Mouse (Mus musculus): ENCODE results near the gene Eef2kmt. TPM values are rescaled to one million over a fixed set of nuclear protein-coding genes. Genes with fewer than 3 reads are reported as not detected.
A peak's percentile ranks its signal among the peaks of the same experiment; 100 is the strongest.

Gene Eef2kmt
- total and polyA plus RNA-seq, 2 experiments, result 7.2 to 22.4 TPM

DNA sequence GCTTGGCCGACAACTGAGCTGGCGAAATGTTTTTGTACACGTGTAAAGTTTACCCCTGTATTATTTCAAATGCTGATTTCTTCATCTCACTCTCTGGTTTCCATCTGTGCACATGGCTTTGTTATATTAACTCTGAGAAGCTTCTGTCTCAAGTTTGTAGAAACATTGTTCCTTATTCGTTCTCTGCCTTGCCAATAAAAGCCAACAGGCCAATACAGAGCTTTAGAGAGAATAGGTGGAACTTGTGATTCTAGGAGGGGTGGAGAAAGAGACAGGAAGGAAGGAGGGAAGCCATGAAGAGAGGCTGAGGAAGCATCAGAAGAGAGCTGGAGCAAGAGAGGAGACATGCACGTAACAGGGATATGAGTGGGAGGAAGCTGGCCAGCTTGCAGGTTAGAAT, 49.7 kb downstream of the Eef2kmt start:
- no peak overlapping the region for H3K4me3 ChIP-seq (ENCODE audit: insufficient read depth, low read depth, low read length)
- H3K36me3 ChIP-seq (ENCODE audit: control insufficient read depth, insufficient read depth, low read length), result no peaks in the 10 kb centered on the region; the same call in none of the 2 replicates
- no peaks in the 10 kb centered on the region for H3K27me3 ChIP-seq (ENCODE audit: control insufficient read depth, insufficient read depth, low read length)
- no peak overlapping the region for H3K9ac ChIP-seq (ENCODE audit: low read depth, low read length)
- no peak for TF ChIP-seq CTCF (IDR thresholded peaks at IDR 0.05; ENCODE audit: low read depth, low read length)
- TF ChIP-seq POLR2A (IDR thresholded peaks at IDR 0.05; ENCODE audit: extremely low read depth, insufficient read depth, low read length), result no peak
- no peak for DNase-seq (ENCODE audit: extremely low read depth, low read depth, low spot score)
- WGBS, result 75% methylated on average over 5 of the region's 5 CpGs
- no peak overlapping the region for H3K27ac ChIP-seq (replicated peaks; ENCODE audit: insufficient read depth, low read depth, low read length)
- peaks cover 5% of the 10 kb centered on the region for H3K4me1 ChIP-seq (ENCODE audit: control insufficient read depth, insufficient read depth, low read length)
- 0 out of 2 replicates have a peak, but pooled peaks cover 3% of the 10 kb centered on the region for H3K79me2 ChIP-seq (ENCODE audit: control insufficient read depth, insufficient read depth, low read length)

DNA sequence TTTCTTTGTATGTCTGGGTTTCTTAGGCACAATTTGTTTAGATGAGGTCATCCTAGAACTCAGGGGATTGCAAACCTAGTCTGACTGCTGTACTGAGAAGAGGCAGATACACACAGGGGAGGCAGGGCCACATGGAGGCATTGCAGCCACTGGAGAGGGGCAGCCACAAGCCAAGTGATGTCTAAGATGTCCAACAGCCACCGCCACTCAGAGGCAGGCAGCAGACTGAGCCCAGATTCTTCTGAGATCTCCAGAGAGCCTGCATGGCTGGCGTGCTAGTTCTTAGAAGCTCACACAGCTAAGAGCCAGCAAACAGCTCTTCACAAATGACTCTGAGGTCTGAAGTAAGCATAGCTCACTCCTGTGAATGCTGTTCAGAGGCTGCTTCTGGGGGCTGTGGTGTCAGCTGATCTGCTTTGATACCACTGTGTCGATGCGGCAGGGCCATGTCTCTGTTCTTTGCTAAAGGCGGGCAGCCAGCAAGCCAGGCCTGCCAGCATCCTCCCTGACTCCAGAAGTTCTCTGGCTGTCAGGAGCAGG, 50.3 kb downstream of the Eef2kmt start:
- H3K27ac ChIP-seq (replicated peaks; ENCODE audit: insufficient read depth, low read depth, low read length), result no peak overlapping the region
- H3K9ac ChIP-seq (ENCODE audit: low read depth, low read length), result no peak overlapping the region
- 0 out of 2 replicates have a peak, but pooled peaks cover 3% of the 10 kb centered on the region for H3K79me2 ChIP-seq (ENCODE audit: control insufficient read depth, insufficient read depth, low read length)
- TF ChIP-seq POLR2A (IDR thresholded peaks at IDR 0.05; ENCODE audit: extremely low read depth, insufficient read depth, low read length), result no peak
- no peak for TF ChIP-seq CTCF (IDR thresholded peaks at IDR 0.05; ENCODE audit: low read depth, low read length)
- DNase-seq (ENCODE audit: extremely low read depth, low read depth, low spot score), result no peak
- H3K4me3 ChIP-seq (ENCODE audit: insufficient read depth, low read depth, low read length), result no peak overlapping the region
- H3K36me3 ChIP-seq (ENCODE audit: control insufficient read depth, insufficient read depth, low read length), result no peaks in the 10 kb centered on the region; the same call in none of the 2 replicates
- WGBS, result 96% methylated on average over 5 of the region's 5 CpGs
- peaks cover 5% of the 10 kb centered on the region for H3K4me1 ChIP-seq (ENCODE audit: control insufficient read depth, insufficient read depth, low read length)
- no peaks in the 10 kb centered on the region for H3K27me3 ChIP-seq (ENCODE audit: control insufficient read depth, insufficient read depth, low read length)

DNA sequence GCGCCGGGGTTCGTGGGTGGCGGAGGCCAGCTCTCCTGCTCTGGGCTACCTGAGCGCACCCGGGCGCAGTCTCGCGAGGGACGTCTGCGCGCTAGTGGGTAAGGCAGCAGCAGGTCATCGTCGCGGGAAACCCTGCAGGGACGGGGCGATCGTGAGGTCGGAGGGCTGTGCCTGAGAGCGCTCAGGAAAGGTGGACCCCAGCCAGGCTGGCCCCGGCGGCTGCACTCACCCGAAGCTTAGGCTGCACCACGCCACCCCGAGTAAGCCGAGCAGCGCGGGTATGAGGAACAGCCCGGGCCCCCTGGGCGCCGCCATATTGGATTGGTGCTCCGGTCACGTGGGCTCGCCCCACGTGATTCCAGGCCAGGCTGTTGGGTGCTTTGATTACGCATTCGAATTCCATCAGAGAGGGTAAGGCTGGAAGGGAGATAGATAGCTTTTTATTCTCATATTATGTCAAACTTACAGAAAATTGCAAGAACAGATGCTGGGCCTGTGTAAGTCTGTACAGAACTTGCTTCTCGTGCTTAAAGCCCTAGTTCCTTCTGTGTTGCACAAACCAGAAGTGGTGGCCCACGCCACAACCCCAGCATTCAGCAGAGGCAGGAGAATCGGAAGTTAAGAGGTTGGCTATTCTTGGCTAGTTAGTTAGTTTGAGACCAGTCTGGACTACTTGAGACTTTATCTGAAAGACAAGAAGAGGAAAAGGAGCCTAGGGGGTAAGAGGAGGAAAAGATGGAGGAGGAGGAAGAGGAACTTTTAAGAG, 51.9 kb downstream of the Eef2kmt start, which contains the start of gene Nagpa:
TSS of gene Nagpa (minus strand) at position 345 of the 766 bp plus-strand sequence.
- peak within 1 kb of the TSS; percentile 96 for H3K9ac ChIP-seq (ENCODE audit: low read depth, low read length)
- H3K27me3 ChIP-seq (ENCODE audit: control insufficient read depth, insufficient read depth, low read length), result no peaks in the 10 kb centered on the region
- WGBS, result 4% methylated on average over 40 of the region's 40 CpGs
- peak; percentile 62 for DNase-seq (ENCODE audit: extremely low read depth, low read depth, low spot score)
- H3K79me2 ChIP-seq (ENCODE audit: control insufficient read depth, insufficient read depth, low read length), result 0 out of 2 replicates have a peak, but pooled peaks cover 3% of the 10 kb centered on the region
- H3K4me3 ChIP-seq (ENCODE audit: insufficient read depth, low read depth, low read length), result peak within 1 kb of the TSS; percentile 99
- peak within 1 kb of the TSS; percentile 66 for H3K27ac ChIP-seq (replicated peaks; ENCODE audit: insufficient read depth, low read depth, low read length)
- peaks cover 5% of the 10 kb centered on the region for H3K4me1 ChIP-seq (ENCODE audit: control insufficient read depth, insufficient read depth, low read length)
- peaks cover 7% of the 10 kb centered on the region for H3K36me3 ChIP-seq (ENCODE audit: control insufficient read depth, insufficient read depth, low read length)
- TF ChIP-seq CTCF (IDR thresholded peaks at IDR 0.05; ENCODE audit: low read depth, low read length) (no peak), POLR2A (IDR thresholded peaks at IDR 0.05; ENCODE audit: extremely low read depth, insufficient read depth, low read length) (peak; percentile 55)

DNA sequence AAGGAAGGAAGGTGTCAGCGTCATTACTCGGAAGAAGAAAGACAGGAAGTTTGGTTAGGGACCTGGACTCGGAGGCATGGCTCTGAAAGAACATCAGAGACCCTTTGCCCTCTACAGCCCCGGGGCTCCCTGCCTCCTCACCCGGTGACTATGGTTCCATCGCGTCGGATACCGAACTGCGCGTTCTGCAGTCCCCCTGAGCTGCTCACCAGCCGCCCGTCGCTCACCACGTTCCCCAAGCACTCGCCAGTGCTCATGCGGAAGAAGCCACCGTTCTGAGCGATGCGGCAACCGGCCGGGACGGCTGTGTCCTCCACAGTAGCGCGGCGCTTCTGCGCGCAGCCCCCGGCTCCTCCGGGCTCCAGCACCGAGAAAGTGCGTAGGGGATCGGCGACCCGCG, 52.6 kb downstream of the Eef2kmt start:
- Histone ChIP-seq H3K79me2 (ENCODE audit: control insufficient read depth, insufficient read depth, low read length) (0 out of 2 replicates have a peak, but pooled peaks cover 3% of the 10 kb centered on the region), H3K9ac (ENCODE audit: low read depth, low read length) (peak overlapping the region; percentile 96), H3K36me3 (ENCODE audit: control insufficient read depth, insufficient read depth, low read length) (peaks cover 8% of the 10 kb centered on the region), H3K27me3 (ENCODE audit: control insufficient read depth, insufficient read depth, low read length) (no peaks in the 10 kb centered on the region), H3K27ac (replicated peaks; ENCODE audit: insufficient read depth, low read depth, low read length) (peak overlapping the region; percentile 66), H3K4me3 (ENCODE audit: insufficient read depth, low read depth, low read length) (peak overlapping the region; percentile 99), H3K4me1 (ENCODE audit: control insufficient read depth, insufficient read depth, low read length) (peaks cover 5% of the 10 kb centered on the region)
- under 1% methylated on average over 36 of the region's 36 CpGs for WGBS
- no peak for TF ChIP-seq CTCF (IDR thresholded peaks at IDR 0.05; ENCODE audit: low read depth, low read length)
- no peak for TF ChIP-seq POLR2A (IDR thresholded peaks at IDR 0.05; ENCODE audit: extremely low read depth, insufficient read depth, low read length)
- DNase-seq (ENCODE audit: extremely low read depth, low read depth, low spot score), result no peak

DNA sequence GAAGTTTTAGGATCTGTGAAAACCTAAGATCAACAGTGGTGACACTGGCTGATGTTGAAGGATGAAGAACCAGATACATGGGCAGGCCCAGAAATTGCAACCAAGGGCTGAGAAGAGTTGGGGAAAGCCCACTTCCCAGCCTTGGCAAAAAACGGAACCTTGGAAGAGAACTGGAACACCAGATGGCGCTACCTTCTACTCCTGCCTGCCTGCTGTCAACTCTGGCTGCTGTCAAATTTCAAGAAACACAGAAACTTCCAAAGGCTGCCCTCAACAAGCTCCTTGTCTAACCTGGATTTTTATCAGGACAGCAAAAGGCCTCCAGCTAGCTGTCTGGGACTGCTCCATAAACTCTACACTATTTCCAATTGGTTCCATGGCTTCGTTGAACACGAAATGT, 53.1 kb downstream of the Eef2kmt start:
- H3K27ac ChIP-seq (replicated peaks; ENCODE audit: insufficient read depth, low read depth, low read length), result peak overlapping the region; percentile 66
- H3K4me1 ChIP-seq (ENCODE audit: control insufficient read depth, insufficient read depth, low read length), result peaks cover 5% of the 10 kb centered on the region
- peak overlapping the region; percentile 99 for H3K4me3 ChIP-seq (ENCODE audit: insufficient read depth, low read depth, low read length)
- WGBS, result 3% methylated on average over 4 of the region's 4 CpGs
- no peak overlapping the region; the same call in 1 of the 2 replicates for H3K9ac ChIP-seq (ENCODE audit: low read depth, low read length)
- peaks cover 12% of the 10 kb centered on the region for H3K36me3 ChIP-seq (ENCODE audit: control insufficient read depth, insufficient read depth, low read length)
- 0 out of 2 replicates have a peak, but pooled peaks cover 3% of the 10 kb centered on the region for H3K79me2 ChIP-seq (ENCODE audit: control insufficient read depth, insufficient read depth, low read length)
- peak; percentile 64 for DNase-seq (ENCODE audit: extremely low read depth, low read depth, low spot score)
- TF ChIP-seq CTCF (IDR thresholded peaks at IDR 0.05; ENCODE audit: low read depth, low read length) (peak; percentile 71), POLR2A (IDR thresholded peaks at IDR 0.05; ENCODE audit: extremely low read depth, insufficient read depth, low read length) (no peak)
- no peaks in the 10 kb centered on the region for H3K27me3 ChIP-seq (ENCODE audit: control insufficient read depth, insufficient read depth, low read length)

All from liver, adult 2 months (tissue).